Mouse (Mus musculus) WW6 (cell line): ENCODE measurements around the gene Tbc1d23.

Source experiments
- DNase-seq: peaks from one replicate; pipeline ENCODE4 v3.0.0-alpha.2; 2013; ENCODE audit warnings: low read depth, low spot score

Gene Tbc1d23

DNA sequence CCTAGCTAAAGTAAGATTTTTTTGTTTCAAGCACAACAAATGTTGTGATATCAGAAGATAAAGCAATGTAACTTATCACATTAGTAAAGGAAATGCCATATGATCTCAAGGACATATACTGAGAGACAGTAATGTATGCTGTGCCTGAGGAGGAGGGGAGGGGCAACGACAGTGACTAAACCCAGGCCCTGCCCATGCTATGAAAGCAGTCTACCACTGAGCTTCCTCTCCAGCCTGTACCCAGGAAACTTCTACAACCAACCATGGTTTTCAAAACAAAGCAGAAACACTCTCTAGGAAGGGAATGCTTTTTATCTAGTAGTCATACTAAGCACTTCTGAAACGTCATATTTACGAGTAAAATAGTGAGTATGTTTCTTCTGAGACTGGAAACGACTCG, 68.5 kb downstream of the Tbc1d23 start:
- no peak for DNase-seq

DNA sequence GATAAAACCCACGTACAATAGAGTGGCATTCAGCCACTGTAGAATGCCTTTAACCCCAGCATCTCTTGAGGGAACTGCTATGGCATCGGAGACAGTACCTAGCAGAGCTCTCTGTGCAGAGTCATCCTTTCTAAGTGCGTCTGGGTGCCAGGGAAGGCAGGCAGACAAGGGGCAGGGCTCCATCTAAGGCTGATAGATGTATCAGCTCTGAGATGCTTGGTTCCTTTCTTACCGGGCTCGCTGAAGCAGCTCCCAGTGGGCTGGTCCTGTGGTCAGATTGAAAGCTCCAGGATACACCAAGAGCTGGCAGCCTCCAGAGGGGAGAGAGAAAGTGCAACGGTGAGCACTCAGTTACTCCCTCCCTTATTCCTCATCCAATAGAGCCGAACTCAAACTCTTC, 71.5 kb downstream of the Tbc1d23 start:
- DNase-seq, result no peak

DNA sequence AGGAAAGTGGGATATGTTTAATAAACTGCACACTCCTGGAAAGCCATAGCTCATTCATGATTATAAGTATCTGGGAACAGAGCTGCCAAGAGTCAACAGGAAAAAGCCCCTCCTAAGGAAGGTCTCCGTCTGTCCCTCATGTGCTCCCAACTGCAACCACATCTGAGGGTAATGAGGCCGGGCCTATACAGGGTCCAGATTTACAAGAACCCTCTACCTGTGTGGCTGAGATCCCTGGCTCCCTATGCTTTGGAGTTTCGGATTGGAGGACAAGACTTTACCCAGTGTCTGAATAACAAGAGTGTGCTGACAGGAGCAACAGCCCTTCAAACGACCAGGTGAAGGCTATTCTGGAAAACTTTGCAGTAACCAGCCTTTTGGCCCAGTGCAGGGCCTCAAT, 73.6 kb downstream of the Tbc1d23 start:
- no peak for DNase-seq

DNA sequence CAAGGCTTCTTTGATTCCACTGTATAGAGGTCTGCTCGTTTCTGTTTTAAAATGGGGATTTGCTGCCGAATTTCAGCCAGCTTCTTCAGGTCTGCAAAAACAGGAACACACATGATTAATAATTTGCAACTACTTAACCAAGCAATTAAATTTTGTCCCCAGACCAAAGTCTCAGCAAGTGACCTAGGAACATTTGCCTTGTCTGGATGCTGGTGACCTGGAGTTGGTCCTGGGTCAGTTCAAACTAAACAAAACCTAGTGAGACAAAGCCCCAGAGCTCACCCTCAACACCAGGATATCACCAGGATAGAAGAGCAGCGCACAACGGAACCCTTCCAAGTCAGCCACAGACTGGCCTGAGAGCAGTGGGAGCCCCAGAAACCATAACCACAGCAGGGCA, 74.2 kb downstream of the Tbc1d23 start:
- DNase-seq, result no peak

DNA sequence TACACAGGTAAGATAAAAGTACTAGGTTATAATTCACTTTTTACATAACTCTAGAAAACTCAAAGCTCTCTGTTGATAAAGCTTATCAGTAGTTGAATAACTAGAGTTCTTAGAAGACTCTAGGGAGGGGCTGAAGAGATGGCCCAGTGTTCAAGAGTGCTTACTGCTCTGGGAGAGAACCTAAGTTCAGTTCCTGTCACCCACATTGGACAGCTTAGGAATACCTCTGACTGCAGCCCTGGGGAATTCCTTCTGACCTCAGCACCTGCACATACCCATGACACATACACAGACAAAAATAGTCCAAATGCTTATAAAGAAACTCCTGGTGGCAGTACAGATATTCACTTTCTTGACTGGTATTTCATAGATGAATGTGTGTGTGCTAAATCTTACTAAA, 75.4 kb downstream of the Tbc1d23 start:
- DNase-seq, result no peak

DNA sequence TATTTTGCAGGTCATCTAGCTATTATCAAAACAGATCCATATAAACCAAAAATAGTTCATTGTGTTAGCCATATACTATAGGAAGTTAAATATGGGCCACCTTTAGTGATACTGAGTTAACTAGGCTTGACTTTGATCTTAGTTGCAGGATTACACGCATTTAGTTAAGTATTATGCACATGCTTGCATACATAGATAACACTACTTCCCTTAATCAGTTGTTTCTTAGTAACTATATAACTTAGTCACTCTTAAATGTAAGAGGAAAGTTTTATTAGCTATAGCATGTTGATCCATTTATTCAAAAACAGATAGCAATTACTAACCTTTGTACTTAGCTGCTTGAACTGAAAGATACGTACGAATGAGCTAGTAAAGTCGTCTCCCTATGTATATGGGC, 79.9 kb downstream of the Tbc1d23 start:
- DNase-seq, result no peak

DNA sequence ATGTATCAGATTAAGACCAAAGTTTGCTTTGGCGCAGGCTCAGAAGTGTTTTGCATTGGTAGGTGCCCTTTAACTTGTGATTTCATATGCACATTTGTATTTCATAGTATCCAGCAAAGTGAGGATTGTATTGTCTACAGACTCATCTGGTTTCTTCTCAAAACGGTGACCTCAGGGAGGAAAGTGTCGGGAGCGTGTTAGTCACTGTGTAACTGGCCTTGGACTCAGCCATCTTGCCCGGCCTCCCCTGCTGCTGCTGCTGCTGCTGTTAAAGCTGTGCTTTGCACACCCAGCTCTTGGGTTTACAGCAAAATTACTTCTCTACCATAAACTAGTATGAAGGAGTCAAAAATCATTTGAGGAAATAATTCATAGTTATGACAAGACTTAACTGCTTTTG, 86.6 kb downstream of the Tbc1d23 start:
- no peak for DNase-seq

DNA sequence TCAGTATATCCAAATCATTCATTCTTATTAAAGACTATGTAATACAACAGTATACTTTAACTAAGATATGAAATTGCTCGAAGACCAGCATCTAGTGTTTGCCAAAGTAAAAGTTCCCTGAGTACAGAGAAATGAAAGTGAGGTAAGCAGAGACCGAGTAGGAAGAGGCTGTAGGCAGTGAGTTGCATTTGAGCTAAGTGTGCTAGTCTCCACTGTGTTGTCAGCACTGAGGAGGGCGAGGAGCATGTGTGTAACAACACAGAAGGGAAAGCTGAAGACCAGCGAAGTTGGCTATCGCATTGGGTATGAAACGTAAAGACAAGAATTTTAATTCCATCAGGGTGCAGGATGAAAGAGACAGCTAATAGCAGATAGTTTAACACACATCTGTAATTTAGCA, 97.7 kb downstream of the Tbc1d23 start:
- DNase-seq, result no peak

DNA sequence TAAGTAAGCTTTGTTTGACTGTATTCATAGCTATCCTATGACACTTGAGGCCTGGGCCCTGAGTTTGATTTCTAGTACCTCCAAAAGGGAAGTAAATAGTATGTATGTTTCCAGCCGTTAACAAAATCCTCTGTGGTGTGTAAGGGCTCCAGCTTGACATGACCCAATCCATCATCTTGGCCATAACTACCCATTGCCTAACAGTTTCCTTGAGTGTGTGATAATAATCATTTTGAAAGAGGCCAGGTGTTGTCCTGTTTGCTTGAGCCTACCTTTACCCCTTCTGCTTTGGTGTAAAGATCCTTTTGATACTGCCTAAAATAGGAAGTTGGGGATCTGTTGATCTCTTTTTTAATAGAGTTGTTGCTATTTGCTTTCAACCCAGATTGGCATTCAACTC, 99.0 kb downstream of the Tbc1d23 start:
- DNase-seq, result no peak

DNA sequence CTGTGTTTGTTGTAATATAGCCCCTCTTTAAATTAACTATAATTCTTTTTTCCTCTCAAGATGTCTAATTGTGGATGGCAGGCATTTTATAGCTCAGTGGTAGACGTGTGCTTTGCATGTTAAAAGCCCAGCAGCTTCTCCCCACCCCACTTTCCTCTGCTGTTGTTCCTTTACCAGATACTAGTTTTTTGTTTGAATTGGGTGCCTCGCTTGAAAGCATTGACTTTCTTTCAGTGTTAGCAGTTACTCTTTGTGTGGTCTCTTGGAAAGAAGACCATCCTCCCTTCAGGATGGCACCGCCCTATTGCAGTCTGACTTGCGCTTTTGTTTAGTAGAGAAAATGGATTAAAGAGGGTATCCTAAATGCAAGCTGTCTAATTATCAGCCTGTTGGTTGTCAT, 99.8 kb downstream of the Tbc1d23 start:
- DNase-seq, result no peak

DNA sequence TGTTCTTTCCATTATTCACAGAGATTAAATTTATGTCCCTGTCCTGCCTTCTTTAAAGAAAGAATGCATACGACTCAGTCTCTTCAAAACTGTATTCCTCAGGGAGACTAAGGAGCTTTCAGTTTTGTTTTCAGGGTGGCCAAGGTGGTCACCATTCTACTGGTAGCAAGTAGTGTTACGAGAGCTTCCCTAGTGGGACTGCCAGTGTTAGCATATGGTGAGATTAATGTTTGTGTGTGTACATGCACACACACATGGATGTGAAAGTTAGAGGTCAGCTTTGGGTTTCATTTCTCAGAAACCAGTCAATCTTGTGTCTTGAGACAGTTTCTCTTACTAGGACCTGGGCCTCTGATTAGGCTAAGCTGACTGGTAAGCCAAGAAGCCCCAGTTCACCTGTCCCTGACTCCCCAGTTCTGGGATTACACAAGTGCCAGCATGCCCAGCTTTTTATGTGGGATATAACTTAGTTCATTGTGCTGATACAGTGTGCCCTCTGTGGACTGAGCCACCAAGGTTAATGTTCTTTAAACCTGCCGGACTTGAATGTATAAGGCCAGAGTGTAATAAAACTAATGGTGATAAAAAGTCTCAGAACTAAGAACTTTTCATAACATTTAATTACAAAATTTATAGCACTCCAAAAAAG, 100.4 kb downstream of the Tbc1d23 start:
- DNase-seq, result no peak

DNA sequence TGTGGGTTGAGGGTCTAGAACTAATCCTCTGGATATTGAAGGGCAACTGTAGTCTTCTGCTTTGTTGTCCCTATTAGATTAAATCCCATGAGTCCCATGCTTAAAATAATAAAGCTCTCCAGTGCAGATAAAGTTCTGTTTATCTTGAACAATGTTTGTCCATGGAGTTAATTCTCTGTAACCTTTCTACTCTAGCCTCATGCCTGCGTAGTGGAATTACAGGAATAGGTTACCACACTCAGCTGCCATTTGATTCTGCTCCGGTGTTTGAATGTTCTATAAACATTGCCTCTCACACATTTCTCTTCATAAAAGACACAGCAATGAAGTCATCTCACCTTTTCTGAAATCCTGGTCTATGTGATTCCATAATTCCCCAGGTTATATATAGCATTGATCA, 103.5 kb downstream of the Tbc1d23 start:
- no peak for DNase-seq

DNA sequence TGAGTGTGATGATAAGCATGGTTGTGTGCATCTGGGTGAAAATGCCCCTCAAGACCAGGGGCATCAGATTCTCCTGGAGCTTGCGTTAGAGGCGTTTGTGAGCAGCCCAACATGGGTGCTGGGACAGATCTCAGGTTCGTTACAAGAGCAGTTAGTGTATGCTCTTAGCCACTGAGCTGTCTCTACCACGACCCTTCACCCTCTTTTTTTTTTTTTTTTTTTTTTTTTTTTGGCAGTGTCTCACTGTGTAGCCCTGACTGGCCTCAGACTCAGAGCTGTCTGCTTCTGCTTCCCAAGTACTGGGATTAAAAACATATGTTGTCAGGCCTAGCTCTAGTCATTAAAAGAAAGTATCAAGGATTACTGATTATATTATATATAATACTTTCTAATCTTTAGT, 105.0 kb downstream of the Tbc1d23 start:
- DNase-seq, result no peak

DNA sequence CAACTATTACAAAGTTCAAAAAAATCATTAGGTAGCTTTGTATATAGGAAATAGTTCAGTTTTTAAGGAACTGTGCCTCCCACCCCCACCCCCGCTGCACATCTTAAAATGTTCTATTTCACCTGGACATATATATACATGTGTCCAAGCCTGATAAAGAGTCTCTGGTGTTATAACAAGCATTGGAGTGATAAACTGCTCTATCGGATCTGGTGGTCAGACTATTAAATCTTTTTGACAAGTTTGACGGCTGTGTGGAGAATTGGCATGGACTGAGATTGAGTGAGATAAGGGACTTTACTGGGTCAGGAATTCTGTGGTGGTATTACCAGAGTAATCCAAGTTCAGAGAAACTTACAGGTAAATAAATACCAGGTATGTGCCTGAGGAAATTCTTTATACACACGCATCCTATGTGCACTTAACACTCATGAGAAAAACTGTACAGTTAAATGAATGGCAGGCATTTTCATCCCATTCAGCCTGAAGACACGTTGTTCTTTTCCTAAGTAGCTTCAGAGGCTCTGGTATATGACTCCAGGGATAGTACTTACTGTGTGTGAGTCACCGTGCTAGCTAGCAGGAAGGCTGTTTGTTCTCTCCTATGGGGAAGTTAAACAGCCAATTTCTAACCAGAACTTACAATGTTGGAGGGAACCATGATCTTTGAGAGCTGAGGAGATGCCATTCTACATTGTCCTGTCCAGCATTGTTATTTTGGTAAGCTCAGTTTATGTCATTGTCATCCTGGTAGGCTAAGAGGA, 108.4 kb downstream of the Tbc1d23 start:
- no peak for DNase-seq

DNA sequence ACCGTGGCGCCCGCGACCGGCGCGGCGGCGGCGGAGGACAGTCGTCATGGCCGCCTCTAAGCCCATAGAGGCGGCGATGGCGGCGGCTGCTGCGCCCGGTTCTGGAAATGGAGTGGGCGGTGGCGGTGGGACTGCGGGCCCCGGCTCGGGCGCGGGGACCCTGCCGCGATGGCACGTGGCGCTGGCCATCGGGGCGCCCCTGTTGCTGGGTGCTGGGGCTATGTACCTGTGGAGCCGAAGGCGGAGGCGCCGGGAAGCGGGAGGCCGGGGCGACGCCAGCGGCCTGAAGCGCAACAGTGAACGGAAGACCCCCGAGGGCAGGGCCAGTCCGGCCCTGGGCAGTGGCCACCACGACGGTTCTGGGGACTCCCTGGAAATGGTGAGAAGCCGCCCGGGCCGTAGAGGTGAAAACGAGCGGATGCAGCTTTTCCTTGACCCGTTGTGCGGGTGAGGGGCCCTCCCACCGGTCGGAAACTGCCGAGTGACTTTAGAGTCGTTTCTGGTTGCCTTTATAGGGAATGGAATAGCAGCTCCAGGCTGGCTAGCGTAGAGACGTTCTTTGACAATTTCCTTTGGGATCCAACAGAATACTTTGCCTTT, 109.4 kb downstream of the Tbc1d23 start:
- no peak for DNase-seq

DNA sequence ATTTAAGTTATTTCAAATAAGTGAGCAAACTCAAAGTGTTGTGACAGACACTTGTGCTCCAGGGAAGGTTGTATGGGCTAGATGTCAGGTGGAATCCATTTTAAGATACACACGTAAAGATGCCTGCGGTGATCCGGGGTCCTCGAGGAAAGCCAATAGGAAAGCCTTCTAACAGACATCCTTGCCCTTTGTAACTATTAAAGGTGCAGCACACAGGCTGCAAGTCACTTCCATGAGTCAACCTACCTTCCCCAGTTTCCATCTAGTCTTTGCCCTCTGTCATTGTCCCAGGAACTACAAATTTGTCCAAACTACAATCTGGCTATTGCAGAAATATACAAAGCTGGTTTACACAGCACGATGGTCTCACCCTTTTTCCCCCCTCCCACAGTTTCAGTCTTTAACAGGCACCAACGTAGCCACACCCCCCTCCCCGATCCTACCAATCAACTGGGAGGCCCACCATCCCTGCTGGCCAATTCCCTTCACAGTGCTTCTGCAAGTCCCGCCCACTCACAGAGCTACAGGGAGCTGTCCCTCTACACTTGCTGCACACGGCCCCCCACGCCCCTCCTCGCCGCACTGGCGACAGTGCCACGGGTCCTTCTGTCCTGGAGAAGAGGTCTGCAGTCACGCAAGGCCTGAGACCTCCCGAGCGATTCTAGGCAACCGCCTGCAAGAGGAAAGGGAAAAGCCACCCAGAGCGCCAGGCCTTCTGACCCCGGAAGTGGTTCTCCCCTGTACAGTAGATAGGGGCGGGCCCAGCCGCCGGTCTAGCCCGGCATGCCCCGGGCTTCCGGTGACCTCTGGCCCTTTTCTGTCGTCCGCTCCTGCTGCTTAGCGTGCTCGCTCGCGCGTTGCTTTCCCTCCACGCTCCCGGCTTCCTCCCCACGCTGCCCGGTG, 110.1 kb downstream of the Tbc1d23 start, which contains the start of gene Tomm70a:
TSS of gene Tomm70a (plus strand) at position 791 of the 903 bp plus-strand sequence.
- DNase-seq, result peak; percentile 90
